Mouse (Mus musculus): Measurements from ENCODE around the gene Pdcd10.

Gene Pdcd10

DNA sequence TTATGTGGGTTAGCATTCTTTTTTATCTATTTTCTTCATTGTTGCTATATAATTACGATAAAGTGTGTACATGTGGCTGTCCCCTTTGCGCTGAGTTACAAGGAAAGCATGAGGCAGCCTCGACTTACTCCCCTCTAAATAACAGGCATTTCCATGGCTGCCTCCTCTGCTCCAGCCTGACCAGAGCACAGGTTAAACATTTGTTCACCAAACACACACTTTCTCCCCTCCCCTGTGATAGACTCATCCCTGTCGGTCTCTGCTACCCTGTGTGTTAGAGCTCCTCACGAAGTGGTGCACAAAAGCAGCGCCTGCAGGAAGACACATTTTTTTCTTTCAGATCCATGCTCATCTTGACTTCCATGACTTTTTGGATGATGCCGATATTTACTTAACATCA, 82.0 kb downstream of the Pdcd10 start:
- no peak for DNase-seq (ENCODE audit: low read depth, low spot score)

DNA sequence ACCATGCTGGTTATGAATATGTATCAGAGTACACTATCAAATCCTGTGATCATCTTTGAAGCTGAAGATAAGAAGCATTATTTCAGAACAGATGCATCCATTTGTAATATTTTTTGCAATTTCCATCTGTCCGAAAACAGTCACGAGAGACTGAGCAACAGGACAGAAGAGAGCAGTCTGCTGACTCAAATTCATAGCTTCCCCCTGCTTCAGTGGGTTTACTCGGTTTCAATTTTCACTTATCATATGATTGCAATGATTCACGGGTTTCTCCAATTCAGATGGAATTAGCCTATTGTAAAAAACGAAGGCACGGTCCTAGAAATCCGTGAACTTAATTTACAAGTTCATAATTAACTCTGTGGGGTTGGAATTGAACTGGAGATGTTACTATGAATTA, 88.5 kb downstream of the Pdcd10 start:
- no peak for DNase-seq (ENCODE audit: low read depth, low spot score)

Measured in forelimb bud, embryonic 11.5 days (tissue).